Mouse (Mus musculus) cortical plate, adult 2 months (tissue): ENCODE results near the gene Tnf. TPM values are rescaled to one million over a fixed set of nuclear protein-coding genes. Genes with fewer than 3 reads are reported as not detected.

Experiments used
- H3K27ac ChIP-seq: fragments of 200-500 bp; 2 replicates; pipeline ENCODE4 v1.5.1; 2012; ENCODE audit warnings: low read length, control low read depth, inconsistent platforms; ENCODE audit not compliant: insufficient read depth
- H3K4me1 ChIP-seq: fragments of 200-500 bp; 2 replicates; pipeline ENCODE4 v1.6.1; 2011; ENCODE audit warnings: low read length; ENCODE audit not compliant: control insufficient read depth, insufficient read depth
- H3K4me3 ChIP-seq: fragments of 200-500 bp; 2 replicates; pipeline ENCODE4 v1.5.1; 2011; ENCODE audit warnings: mild to moderate bottlenecking, low read length, control low read depth; ENCODE audit not compliant: insufficient read depth
- CTCF ChIP-seq: fragments of 200-500 bp; IDR thresholded peaks from 2 replicates; pipeline ENCODE4 v1.5.1; 2011; ENCODE audit warnings: mild to moderate bottlenecking, control low read depth, low read length; ENCODE audit not compliant: insufficient read depth; ENCODE audit errors: extremely low read depth
- POLR2A ChIP-seq: fragments of 200-500 bp; IDR thresholded peaks from 2 replicates; pipeline ENCODE4 v1.6.1; 2011; ENCODE audit warnings: mild to moderate bottlenecking, low read length, control low read depth; ENCODE audit not compliant: insufficient read depth; ENCODE audit errors: extremely low read depth
- polyA plus RNA-seq: library from polyadenylated mRNA; depleted of rRNA; stranded (reverse); fragments of >200 nt; gene quantifications from 2 replicates; pipeline ENCODE4 v1.2.3, GENCODE M21; 2012

Gene Tnf
- polyA plus RNA-seq, 1 experiment: 0.06 TPM

DNA sequence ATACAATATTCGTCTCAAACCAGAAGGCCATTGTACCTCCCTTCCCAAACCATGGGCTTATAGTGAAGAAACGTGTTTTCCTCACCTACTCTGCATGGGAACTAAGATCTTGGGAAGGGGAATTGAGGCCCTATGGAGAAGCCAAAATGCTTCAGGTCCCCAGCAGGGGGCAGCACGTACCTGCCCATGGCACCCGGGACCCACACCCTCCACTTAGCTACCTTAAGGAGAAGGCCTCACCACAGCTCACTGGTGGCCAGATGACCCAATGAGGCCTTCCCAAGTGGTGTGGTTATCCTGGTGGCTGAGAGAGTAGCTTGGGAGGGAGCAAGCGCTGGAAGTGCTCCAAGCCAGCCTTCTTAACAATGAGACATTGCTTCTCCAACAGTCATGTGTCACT is 23.3 kb downstream of the Tnf start:
- H3K4me3 ChIP-seq: no peak overlapping the region
- TF ChIP-seq CTCF: peak; percentile 74
- TF ChIP-seq POLR2A: no peak
- no peak overlapping the region for H3K27ac ChIP-seq
- H3K4me1 ChIP-seq: no peaks in the 10 kb centered on the region; the same call in 1 of the 2 replicates

DNA sequence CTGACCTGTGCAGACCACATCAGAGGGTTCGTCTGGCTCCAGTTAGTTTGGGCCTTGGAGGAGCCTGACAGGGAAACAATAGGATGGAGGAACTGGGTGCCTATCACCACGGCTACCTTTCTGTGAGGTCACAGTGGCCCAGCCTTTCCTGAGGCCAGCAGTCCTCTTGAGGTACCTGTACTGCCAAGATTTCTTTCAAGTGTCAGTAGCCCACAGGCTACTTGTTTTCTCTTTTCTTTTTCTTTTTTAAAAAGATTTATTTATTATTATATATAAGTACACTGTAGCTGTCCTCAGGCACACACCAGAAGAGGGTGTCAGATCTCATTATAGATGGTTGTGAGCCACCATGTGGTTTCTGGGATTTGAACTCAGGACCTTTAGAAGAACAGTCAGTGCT is 25.8 kb downstream of the Tnf start, which contains the start of gene Aif1:
Gene Aif1 (minus strand): TSS at position 101 of the 400 bp plus-strand sequence.
- H3K27ac ChIP-seq: no peak within 1 kb of the TSS

DNA sequence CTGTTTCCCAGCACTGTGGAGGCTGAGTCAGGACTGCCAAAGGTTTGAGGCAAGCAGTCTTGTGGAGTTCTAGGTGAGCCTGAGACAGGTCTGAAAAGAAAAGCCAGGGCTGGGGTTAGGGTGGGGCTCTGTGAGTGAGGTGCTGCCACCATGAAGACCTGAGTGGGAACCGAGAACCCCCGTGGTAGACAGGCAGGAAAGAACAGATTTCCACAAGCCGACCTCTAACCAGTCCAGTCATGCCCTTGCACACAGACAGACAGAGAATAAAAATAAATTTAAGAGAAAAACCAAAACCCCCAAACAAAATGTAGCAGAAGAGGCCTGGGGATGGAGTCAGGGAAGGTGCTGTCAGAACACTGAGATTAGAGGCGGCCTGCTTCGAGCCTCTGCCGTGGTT is 26.4 kb downstream of the Tnf start:
- TF ChIP-seq POLR2A: no peak
- TF ChIP-seq CTCF: no peak
- no peak overlapping the region for H3K27ac ChIP-seq
- H3K4me3 ChIP-seq: no peak overlapping the region
- no peaks in the 10 kb centered on the region; the same call in 1 of the 2 replicates for H3K4me1 ChIP-seq

More for the DNA sequence above, 25.8 kb downstream of the Tnf start, which contains the start of gene Aif1:
- no peak for TF ChIP-seq CTCF
- TF ChIP-seq POLR2A: no peak
- H3K4me3 ChIP-seq: no peak within 1 kb of the TSS
- H3K4me1 ChIP-seq: no peaks in the 10 kb centered on the region; the same call in 1 of the 2 replicates

DNA sequence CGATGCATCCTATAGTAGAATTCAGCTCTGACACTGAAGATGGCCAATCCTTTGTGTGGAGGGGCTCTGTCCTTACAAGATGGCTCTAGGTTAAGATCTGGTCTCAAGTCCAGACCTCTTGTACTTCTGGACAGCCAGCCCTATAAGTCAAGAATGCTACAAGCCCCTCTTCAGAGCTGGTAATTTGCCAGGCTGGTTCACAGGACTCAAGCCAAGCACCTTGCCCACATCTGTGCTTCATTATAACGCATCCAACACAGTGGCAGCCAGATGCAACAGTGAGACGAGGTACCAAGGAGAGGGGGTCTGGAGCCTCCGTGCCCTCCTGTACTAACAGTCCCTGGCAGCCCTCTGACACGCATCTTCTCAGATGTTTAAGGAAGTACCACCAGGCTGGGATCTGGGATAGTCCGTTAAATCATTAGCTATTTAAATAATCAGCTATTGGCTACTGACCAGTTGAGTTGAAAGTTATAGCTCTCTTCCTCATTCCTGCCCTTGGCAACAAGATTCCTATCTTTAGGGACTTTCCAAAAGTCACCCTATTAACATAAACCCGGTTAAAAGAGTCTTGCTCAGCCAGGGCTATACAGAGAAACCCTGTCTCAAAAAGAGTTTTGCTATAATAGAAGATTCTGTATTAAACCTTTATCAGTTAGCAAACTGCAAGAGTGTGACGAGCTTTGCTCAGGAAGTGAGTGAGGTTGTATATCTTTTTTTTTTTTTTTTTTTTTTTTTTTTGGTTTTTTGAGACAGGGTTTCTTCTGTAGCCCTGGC is 27.4 kb downstream of the Tnf start:
- 0 out of 2 replicates have a peak overlapping the region, but pooled peaks have one; percentile 1 for H3K27ac ChIP-seq
- TF ChIP-seq CTCF (no peak), POLR2A (no peak)
- H3K4me3 ChIP-seq: no peak overlapping the region
- H3K4me1 ChIP-seq: no peaks in the 10 kb centered on the region; the same call in 1 of the 2 replicates

DNA sequence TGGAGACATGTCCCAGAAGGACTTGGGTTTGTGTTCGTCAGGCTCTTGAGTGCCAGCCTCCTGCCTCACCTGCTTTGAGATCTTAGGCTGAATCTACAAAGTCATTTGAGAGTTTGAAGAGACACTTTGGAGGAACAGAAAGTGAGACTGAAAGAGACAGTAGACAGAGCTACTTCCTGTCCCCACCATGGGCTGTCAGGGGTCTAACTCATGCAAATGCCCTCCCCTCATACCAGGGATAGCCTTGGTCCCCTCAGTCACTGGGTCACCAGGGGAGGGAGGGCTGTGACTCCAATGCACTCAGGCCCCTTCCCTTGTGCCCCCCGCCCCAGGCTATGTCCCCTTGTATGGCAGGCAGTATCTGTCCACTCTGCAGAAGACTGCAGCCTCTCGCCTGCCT is 28.5 kb downstream of the Tnf start:
- Histone ChIP-seq H3K27ac (no peak overlapping the region; the same call in 1 of the 2 replicates), H3K4me3 (no peak overlapping the region), H3K4me1 (peaks cover 2% of the 10 kb centered on the region; the same call in 1 of the 2 replicates)
- TF ChIP-seq CTCF (no peak), POLR2A (no peak)

DNA sequence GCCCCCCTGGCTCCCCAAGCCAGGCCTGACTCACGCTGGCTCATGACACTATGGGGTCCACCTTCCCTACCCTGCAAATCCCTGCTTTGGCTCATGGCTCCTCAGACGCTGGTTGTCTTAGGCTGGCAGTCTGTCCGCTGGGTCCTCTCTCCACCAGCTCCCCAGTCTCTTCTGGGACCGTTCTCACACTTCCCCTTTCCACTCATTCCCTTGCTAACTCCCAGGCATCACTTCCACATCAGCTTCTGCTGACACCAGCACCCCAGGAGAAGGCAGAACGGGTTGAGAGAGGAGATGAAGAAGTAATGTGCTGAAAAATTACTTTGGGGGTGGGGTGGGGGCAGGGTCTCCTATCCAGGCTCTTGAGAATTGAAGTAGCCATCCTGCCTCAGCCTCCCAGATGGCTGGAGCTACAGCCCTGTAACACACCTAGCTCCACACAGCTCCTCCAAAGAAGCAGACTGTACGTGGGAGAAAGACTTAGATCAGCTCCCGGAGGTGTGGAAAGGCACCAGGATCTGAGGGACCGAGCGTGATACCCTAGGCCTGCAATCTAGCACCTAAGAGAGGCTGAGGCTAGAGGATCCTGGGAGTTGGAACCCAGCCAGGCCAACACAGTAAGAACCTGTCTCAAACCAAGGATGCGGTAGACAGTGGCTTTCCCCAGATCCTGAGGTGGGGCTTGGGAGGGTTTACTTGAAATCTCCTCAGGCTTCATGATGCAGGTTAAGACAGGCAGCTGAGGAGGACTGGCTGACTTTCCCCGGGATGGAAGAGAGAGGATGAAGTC is 29.2 kb downstream of the Tnf start:
- Histone ChIP-seq H3K4me3 (no peak overlapping the region), H3K27ac (peak overlapping the region; percentile 75), H3K4me1 (peaks cover 2% of the 10 kb centered on the region; the same call in 1 of the 2 replicates)
- TF ChIP-seq POLR2A (no peak), CTCF (no peak)

DNA sequence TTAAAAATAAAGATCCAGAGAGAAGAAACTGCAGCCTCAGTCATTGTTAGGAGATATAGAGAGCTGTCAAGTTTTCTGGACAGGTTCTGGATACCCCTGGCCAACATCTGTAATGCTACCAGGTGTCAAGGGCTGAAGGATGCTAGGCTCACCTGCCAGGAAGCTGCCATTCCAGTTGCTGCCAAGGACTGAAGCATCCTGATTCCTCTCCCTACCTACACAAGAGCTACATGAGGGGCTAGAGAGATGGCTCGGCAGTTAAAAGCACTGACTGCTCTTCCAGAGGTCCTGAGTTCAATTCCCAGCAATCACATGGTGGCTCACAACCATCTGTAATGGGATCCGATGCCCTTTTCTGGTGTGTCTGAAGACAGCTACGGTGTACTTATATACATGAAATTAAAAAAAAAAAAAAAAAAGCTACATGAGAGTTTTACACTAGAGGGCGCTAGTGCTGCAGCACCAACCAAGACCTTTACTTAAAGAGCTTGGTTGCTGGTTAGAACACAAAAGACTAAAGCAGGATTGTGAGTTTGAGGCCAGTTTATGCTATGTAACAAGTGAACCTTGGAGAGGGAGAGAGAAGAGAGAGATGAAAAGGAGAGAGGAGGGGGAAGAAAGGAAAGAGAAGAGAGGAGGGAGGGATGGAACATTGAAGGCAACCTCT is 33.1 kb downstream of the Tnf start:
- no peak overlapping the region for H3K27ac ChIP-seq
- peaks cover 5% of the 10 kb centered on the region; the same call in 1 of the 2 replicates for H3K4me1 ChIP-seq
- no peak overlapping the region for H3K4me3 ChIP-seq
- TF ChIP-seq POLR2A (no peak), CTCF (peak; percentile 46; the same call in 1 of the 2 replicates)

DNA sequence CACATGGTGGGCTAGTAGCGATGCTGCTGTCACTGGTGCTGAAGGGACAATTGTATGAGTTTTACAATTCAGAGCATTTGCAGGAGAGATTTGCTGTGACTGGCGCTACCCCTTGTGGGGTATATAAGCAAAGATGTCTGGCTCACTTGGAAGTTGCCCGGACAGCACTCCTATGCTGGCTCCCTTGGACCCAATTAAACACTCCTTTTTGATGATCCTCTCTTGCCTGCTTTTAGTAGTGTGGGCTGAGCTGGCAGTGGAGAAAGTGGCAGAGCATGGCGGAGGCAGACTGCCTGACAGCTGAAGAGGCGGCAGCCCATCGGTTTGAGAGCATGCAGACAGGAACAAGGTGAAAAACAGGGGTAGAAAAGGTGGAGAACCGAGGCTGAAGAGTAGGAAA is 34.0 kb downstream of the Tnf start:
- Histone ChIP-seq H3K27ac (no peak overlapping the region), H3K4me1 (peaks cover 5% of the 10 kb centered on the region; the same call in 1 of the 2 replicates), H3K4me3 (no peak overlapping the region)
- no peak for TF ChIP-seq POLR2A
- TF ChIP-seq CTCF: no peak
